Mouse (Mus musculus) neural tube, embryonic 15.5 days (tissue): ENCODE measurements around the gene Camta1. TPM values are rescaled to one million over a fixed set of nuclear protein-coding genes. Genes with fewer than 3 reads are reported as not detected.

Source experiments
- ATAC-seq: fragments of 200-750 bp; cut with Nextera tagmentation; 2 replicates; pipeline ENCODE4 v1.8.0; 2017; ENCODE audit warnings: mild to moderate bottlenecking, moderate TSS enrichment, moderate library complexity; ENCODE audit not compliant: low FRiP score
- H3K27ac ChIP-seq: fragments of 300-500 bp; sonication (generic); replicated peaks from 2 replicates; pipeline ENCODE4 v1.5.1; 2015; ENCODE audit warnings: mild to moderate bottlenecking, inconsistent platforms
- H3K27me3 ChIP-seq: fragments of 300-500 bp; sonication (generic); replicated peaks from 2 replicates; pipeline ENCODE4 v1.6.1; 2015; ENCODE audit warnings: inconsistent platforms
- H3K36me3 ChIP-seq: fragments of 300-500 bp; sonication (generic); 2 replicates; pipeline ENCODE4 v1.6.1; 2015; ENCODE audit warnings: inconsistent platforms
- H3K4me1 ChIP-seq: fragments of 300-500 bp; sonication (generic); 2 replicates; pipeline ENCODE4 v1.6.1; 2015; ENCODE audit warnings: inconsistent platforms
- H3K4me2 ChIP-seq: fragments of 300-500 bp; sonication (generic); 2 replicates; pipeline ENCODE4 v1.6.1; 2015; ENCODE audit warnings: inconsistent platforms, mild to moderate bottlenecking, moderate library complexity
- H3K4me3 ChIP-seq: fragments of 300-500 bp; sonication (generic); replicated peaks from 2 replicates; pipeline ENCODE4 v1.5.1; 2015; ENCODE audit warnings: mild to moderate bottlenecking, inconsistent platforms
- H3K9ac ChIP-seq: fragments of 300-500 bp; sonication (generic); replicated peaks from 2 replicates; pipeline ENCODE4 v1.6.1; 2015; ENCODE audit warnings: mild to moderate bottlenecking, inconsistent platforms
- H3K9me3 ChIP-seq: fragments of 300-500 bp; sonication (generic); replicated peaks from 2 replicates; pipeline ENCODE4 v1.6.1; 2016; ENCODE audit warnings: inconsistent platforms
- WGBS: fragments of 180-500 bp; shearing (Covaris S2); methylation state at CpG from one replicate; pipeline ENCODE4 v1.1.7; 2015; ENCODE audit warnings: mixed read lengths; 5-methylcytosine and 5-hydroxymethylcytosine counted together
- polyA plus RNA-seq: library from polyadenylated mRNA; unstranded; fragments of >200 nt; fragmentation: Nextera tagmentation; extraction: Ambion mirVana; gene quantifications from 2 replicates; pipeline ENCODE4 v1.2.1, GENCODE M21; 2015

Camta1 gene
- polyA plus RNA-seq, 1 experiment from 2014 or later, result 161 TPM

DNA sequence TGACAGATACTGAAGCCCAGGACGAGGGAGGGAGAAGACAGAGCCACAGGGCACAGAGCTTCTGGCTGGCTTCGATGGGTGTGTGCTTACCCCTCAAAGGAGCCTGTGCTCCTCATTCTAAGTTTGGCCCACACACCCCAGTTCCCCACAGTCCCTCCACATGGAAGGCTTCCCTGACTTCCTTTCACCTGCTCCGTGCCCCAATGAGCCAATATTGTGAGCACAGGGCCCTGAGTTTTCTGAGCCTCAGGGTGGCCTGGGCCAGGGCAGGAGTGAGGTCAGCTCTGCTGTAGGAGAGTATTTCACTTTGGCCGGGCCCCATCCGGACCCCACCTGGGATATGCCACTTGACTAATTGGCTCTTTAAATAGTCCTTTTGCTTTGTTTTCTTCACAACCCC is 724.0 kb downstream of the Camta1 start:
- Histone ChIP-seq H3K4me1 (peaks cover 48% of the 10 kb centered on the region), H3K4me3 (no peak overlapping the region), H3K9ac (no peak overlapping the region), H3K27ac (peak overlapping the region; percentile 97), H3K4me2 (peak overlapping the region; percentile 58; the same call in 1 of the 2 replicates), H3K9me3 (no peaks in the 10 kb centered on the region), H3K27me3 (no peaks in the 10 kb centered on the region), H3K36me3 (no peaks in the 10 kb centered on the region)
- ATAC-seq, result no peak
- 35% methylated on average over 5 of the region's 5 CpGs for WGBS

DNA sequence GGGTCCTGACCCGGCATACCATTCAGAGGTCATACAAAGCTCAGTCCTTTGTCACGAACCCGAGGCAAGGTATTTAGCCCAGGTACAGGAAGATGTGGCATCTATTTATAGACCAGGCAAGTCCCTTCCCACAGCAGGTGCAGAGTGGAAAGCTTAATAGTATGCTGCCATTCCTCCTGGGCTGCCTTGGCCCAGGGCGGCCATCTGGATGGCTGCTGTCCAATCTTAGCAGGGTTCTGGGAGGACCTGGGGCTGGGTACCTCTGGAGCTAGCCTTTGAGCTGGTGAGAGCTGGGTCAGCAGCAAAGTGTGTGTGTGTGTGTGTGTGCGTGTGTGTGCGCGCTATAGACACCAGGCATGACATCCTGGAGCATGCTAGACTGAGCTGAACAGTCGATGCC is 726.2 kb downstream of the Camta1 start:
- Histone ChIP-seq H3K9ac (no peak overlapping the region), H3K36me3 (no peaks in the 10 kb centered on the region), H3K27ac (no peak overlapping the region), H3K4me3 (no peak overlapping the region), H3K4me2 (no peak overlapping the region), H3K27me3 (no peaks in the 10 kb centered on the region), H3K9me3 (no peaks in the 10 kb centered on the region), H3K4me1 (peaks cover 42% of the 10 kb centered on the region)
- ATAC-seq, result no peak
- WGBS, result 86% methylated on average over 8 of the region's 8 CpGs

DNA sequence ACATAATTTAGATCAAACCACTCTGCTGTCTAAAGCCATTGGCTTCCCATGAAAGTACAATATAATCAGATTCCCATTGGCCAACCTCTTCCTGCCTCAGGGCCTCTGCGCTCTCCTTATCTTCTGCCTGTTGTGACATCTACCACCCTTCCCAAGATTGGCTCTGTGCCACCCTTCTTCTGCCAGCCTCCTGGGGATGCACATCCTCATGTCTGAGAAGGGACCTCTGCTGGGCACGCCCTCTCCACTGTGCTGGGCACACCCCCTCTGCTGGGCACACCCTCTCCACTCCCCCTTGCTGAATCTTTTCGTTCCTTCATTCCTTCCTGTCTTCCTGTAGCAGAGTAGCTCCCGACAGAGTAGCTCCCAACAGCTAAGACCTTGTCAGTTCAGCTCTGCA is 727.9 kb downstream of the Camta1 start:
- Histone ChIP-seq H3K9me3 (no peaks in the 10 kb centered on the region), H3K4me2 (no peak overlapping the region), H3K4me1 (peaks cover 40% of the 10 kb centered on the region), H3K27ac (no peak overlapping the region), H3K36me3 (no peaks in the 10 kb centered on the region), H3K9ac (no peak overlapping the region), H3K4me3 (no peak overlapping the region), H3K27me3 (no peaks in the 10 kb centered on the region)
- 80% methylated on average over 4 of the region's 4 CpGs for WGBS
- ATAC-seq, result no peak

DNA sequence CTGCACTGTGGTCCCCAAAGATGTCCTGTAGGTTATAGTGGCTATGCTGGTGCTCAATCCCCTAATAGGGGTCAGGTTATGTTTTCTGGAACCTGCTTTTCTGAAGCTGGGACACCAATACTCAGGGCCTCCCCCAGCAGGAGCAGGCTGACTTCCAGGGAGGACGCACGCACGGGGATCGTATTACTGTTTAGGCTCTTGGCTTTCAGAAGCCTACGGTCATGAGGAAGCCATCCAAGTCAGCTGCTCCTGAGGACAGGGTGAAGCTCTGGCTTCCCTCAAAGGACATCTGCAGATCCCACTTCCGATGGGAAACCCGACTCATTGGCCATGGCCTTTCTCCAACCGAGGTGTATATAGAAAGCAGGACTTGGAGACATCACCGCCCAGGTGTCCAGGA is 729.2 kb downstream of the Camta1 start:
- H3K27ac ChIP-seq, result no peak overlapping the region
- peaks cover 37% of the 10 kb centered on the region for H3K4me1 ChIP-seq

DNA sequence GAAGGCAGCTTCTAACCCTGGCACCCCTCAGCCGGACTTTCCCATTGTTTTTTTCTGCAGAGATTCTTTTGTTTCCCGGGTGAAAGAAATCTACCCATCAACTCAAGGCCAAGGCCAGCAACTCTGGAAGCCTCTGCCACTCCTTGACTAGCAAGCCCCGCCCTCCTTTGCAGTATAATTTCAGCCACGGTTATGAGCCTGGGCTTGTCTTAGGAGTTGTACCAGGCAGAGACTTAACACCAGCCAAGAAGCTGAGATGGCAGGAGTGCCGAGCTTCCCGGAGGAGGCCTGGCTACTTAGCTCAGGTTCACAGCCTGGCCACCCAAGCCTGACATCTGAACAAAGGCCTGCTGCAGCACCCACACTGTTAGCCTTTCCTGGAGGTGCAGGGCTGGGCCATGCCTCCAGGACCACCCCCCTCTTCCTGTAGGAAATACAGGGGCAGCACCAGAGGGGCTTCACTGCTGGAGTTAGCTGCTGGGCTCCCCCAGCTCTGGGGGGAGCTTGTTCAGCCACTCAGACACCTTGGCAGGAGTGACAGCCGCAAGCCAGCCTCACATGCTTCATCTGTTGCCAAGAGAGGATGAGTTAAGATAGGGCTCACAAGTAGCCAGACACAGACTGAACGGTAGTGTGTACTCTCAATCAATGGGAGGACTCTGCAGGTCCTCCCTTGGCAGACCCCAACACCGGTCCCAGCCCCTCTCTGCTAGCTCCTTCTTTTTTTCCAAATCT is 730.8 kb downstream of the Camta1 start:
- no peak overlapping the region for H3K4me2 ChIP-seq
- no peaks in the 10 kb centered on the region for H3K9me3 ChIP-seq
- H3K9ac ChIP-seq, result no peak overlapping the region
- H3K4me1 ChIP-seq, result peaks cover 51% of the 10 kb centered on the region
- no peaks in the 10 kb centered on the region for H3K36me3 ChIP-seq
- ATAC-seq, result no peak
- H3K27ac ChIP-seq, result peak overlapping the region; percentile 99
- H3K4me3 ChIP-seq, result no peak overlapping the region
- no peaks in the 10 kb centered on the region for H3K27me3 ChIP-seq
- WGBS, result 57% methylated on average over 9 of the region's 9 CpGs

More for the DNA sequence above, 729.2 kb downstream of the Camta1 start:
- Histone ChIP-seq H3K9ac (no peak overlapping the region), H3K27me3 (no peaks in the 10 kb centered on the region), H3K9me3 (no peaks in the 10 kb centered on the region), H3K4me2 (no peak overlapping the region), H3K4me3 (no peak overlapping the region), H3K36me3 (no peaks in the 10 kb centered on the region)
- no peak for ATAC-seq
- 83% methylated on average over 9 of the region's 9 CpGs for WGBS

DNA sequence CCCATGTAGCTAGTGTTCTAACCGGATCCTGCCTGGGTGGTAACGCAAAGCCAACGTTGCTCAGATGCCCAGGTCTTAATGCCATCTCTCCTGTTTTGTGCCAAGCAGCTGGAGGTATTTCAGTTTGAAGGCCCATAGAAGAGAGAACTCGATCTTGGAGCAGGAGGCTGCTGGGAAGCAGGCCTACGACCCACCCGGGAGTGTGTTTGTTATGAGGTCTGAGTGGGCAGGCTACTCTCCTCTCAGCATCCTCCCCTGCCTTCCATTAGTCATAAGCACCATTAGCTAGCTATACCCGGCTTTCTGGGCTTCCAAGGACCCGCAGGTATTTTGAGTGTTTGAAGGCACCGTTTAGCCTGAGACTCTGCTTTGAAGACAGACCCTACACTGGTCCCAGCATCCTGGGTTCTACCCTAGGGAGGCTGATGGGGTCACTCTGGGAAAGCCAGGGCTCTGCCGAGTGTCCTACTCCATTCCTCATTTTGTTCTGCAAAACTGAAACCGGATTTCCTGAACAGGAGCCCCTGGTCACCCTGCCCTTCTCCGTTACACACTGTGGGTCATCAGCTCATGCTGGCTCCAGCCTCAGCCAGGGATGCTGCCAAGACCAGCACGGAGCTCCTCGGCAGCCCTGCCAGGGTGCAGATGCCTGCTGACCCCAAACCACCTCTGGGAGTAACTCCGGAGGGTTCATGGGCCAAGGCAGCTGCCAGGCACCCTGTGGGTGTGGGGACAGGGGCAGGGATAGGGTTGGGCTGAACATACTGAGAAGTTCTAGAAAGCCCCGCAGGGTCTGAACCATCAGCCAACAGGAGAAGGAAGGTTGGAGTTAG is 731.7 kb downstream of the Camta1 start:
- H3K36me3 ChIP-seq, result no peaks in the 10 kb centered on the region
- H3K4me2 ChIP-seq, result peak overlapping the region; percentile 71
- H3K9ac ChIP-seq, result peak overlapping the region; percentile 70
- H3K27me3 ChIP-seq, result no peaks in the 10 kb centered on the region
- peak overlapping the region; percentile 48 for H3K4me3 ChIP-seq
- no peaks in the 10 kb centered on the region for H3K9me3 ChIP-seq
- ATAC-seq, result no peak
- peak overlapping the region; percentile 99 for H3K27ac ChIP-seq
- peaks cover 56% of the 10 kb centered on the region for H3K4me1 ChIP-seq
- 53% methylated on average over 16 of the region's 16 CpGs for WGBS

DNA sequence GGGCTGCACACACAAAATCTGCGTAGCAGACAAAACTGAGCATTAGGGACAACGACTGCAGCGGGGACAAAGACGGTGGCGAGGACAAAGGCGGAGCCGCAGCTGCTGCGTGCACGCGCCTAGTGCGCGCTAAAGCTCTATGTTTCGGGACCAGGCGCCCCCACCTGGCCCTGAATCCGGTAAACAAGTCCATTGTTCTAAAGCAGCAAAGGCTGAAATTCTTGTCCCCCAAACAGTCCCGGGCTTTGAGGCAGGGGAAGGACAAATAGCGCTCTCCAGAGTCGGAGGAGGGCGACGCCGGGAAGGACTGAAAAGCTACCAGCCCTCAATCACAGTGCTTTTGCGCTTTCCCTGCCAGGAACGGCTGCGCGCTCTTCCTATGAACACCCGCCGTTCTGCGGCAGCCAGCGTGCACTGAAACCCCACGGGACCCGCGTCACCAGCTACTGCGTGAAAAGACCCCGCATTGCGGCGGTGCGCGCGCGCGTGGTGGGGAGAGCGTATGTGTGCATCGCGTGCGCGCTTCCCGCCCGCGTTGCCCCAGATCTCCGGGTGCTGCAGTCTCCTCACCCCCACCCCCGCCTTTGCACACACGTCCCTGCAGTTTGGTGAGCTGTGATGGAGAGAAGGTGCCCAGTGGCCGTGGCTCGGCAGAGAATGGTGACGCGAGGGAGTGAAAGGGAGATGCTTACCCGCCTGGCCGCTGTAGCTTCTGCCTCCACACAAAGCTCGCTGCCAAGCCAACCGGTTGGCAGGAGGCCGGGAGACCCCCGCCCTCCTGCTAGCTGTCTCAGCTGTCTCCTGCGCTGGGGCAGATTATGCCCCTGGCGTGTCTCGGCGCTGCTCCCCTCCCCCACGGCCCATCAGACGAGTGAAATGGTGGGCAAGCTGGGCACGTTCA is 732.8 kb downstream of the Camta1 start:
- peak; percentile 89 for ATAC-seq
- under 1% methylated on average over 69 of the region's 69 CpGs for WGBS
- peaks cover 55% of the 10 kb centered on the region for H3K4me1 ChIP-seq
- peak overlapping the region; percentile 48 for H3K4me3 ChIP-seq
- H3K9ac ChIP-seq, result peak overlapping the region; percentile 70
- no peaks in the 10 kb centered on the region for H3K36me3 ChIP-seq
- H3K4me2 ChIP-seq, result peak overlapping the region; percentile 71
- H3K9me3 ChIP-seq, result no peaks in the 10 kb centered on the region
- peak overlapping the region; percentile 99 for H3K27ac ChIP-seq
- H3K27me3 ChIP-seq, result no peaks in the 10 kb centered on the region

DNA sequence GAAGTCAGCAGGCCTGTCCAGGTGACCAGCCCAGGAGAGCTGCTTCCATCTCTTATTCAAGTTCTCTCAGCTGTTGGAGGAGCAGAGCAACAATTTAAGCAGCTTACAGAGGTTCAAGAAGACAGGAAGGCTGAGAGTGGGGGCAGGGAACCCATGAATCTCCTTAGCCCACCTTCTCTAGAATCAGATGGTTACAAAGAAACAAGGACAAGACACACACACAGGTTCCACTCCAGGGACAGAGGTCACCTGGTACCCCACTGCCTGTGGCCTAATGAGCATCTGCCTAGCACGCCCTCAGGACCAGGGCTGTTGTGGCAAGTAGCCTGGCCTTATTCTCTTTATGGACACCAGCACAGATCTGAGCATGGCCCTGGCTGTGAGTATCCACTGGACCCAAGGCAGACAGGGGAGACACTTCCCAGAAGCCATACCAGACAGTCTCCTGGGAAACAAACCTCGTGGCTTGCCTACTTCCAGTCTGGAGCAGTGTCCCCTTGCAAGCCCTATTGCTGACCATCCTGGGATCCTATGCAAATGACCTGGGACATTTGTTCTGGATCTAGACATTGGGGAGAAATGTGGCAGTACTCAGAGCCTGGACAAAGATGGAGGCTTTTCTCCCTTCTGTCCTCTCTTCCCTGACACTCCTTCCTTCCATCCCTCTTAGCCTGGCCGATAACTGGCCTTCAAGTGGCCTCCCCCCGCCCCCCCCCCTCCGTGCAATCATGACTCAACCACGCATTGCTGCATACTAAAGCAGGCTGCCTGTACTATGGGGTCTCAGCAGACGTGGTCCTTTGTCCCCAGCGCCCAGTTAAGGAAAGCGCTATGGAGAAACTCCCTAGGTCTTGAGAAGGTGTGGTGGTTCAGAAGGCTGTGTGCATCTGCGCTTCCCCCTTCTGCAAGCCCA is 733.8 kb downstream of the Camta1 start:
- Histone ChIP-seq H3K27me3 (no peaks in the 10 kb centered on the region), H3K36me3 (no peaks in the 10 kb centered on the region), H3K4me1 (peaks cover 53% of the 10 kb centered on the region), H3K4me2 (peak overlapping the region; percentile 71), H3K9ac (peak overlapping the region; percentile 70), H3K9me3 (no peaks in the 10 kb centered on the region), H3K4me3 (peak overlapping the region; percentile 48), H3K27ac (peak overlapping the region; percentile 99)
- WGBS, result 5% methylated on average over 9 of the region's 10 CpGs
- ATAC-seq, result peak; percentile 54

DNA sequence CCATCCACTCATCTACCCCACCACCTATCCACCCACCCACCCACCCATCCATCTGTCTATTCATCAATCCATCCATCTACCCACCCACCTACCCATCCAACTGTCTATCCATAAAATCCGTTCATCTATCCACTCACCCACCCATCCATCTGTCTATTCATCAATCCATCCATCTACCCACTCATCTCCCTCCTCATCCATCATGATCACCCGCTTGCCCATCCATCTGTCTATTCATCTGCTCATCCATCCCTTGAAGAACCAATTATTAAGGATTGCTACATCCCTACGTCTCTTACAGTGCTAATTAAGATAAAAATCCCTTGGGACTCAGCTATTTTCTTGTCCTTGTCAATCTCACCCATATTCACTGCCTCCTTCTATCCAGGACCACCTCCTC is 742.8 kb downstream of the Camta1 start:
- 73% methylated on average over 3 of the region's 3 CpGs for WGBS
- H3K27ac ChIP-seq, result no peak overlapping the region
- H3K9me3 ChIP-seq, result no peaks in the 10 kb centered on the region
- ATAC-seq, result no peak
- H3K36me3 ChIP-seq, result peaks cover 19% of the 10 kb centered on the region
- no peak overlapping the region for H3K4me3 ChIP-seq
- no peak overlapping the region for H3K4me2 ChIP-seq
- H3K4me1 ChIP-seq, result no peaks in the 10 kb centered on the region
- no peak overlapping the region for H3K9ac ChIP-seq
- H3K27me3 ChIP-seq, result no peaks in the 10 kb centered on the region

DNA sequence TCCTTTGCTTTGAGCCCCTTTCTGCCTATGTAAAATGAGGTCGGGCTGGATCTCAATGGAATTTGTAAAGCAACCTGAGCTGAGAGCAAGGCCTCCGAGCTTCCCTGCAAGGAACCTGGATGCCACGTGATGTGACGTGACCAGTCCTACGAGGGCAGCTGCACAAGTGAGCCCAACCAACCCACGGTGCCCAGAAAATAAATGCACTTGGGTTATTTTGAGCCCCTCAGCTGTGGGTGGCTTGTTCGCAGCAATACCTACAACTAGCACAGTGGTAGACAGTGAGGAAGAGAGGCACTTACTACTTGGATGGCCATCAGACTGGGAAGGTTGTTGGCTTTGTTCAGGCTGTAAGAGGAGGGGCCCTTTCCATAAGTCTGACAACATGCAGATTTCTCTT is 747.1 kb downstream of the Camta1 start:
- H3K36me3 ChIP-seq, result peaks cover 2% of the 10 kb centered on the region; the same call in 1 of the 2 replicates
- WGBS, result 90% methylated on average over 7 of the region's 7 CpGs
- peaks cover 2% of the 10 kb centered on the region for H3K4me1 ChIP-seq
- no peaks in the 10 kb centered on the region for H3K9me3 ChIP-seq
- no peaks in the 10 kb centered on the region for H3K27me3 ChIP-seq
- ATAC-seq, result no peak
- no peak overlapping the region for H3K9ac ChIP-seq
- H3K4me2 ChIP-seq, result no peak overlapping the region
- H3K4me3 ChIP-seq, result no peak overlapping the region
- H3K27ac ChIP-seq, result no peak overlapping the region
